Mouse (Mus musculus): ENCODE results near the gene Gm17332.
"Not testable (repeated sequence)": the region's sequence is repeated elsewhere in the genome, so short reads cannot be mapped to it uniquely, and the experiment has no call there.

Gm17332 gene

DNA sequence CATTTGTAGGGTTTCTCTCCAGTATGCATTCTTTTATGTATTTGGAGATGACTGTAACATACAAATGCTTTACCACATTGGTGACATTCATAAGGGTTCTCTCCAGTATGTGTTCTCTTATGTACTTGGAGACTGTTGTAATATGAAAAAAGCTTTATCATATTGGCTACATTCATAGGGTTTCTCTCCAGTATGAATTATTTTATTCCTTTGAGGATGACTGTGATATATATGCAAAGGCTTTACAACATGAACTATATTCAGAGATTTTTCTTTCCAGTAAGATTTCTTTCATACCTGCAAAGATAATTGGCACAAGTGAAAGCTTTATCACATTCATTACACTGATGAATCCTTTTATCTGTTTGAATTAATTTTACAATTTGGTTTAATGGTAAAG lies at the start of gene Gm17332:
Gm17332 (minus strand) TSS at position 101 of the 400 bp plus-strand sequence.
- DNase-seq (ENCODE audit: low read depth, low spot score), result no peak

GRCm38 (mm10) chr11:31229966-31230365 lies 47.7 kb upstream of the Gm17332 start:
- DNase-seq (ENCODE audit: low read depth, low spot score), result no peak

- no peak for DNase-seq (ENCODE audit: low read depth, low spot score)
These were observed 43.1 kb upstream of the Gm17332 start for GRCm38 (mm10) chr11:31225359-31225758.

GRCm38 (mm10) chr11:31218009-31218408 lies 35.7 kb upstream of the Gm17332 start:
- DNase-seq (ENCODE audit: low read depth, low spot score), result no peak

DNA sequence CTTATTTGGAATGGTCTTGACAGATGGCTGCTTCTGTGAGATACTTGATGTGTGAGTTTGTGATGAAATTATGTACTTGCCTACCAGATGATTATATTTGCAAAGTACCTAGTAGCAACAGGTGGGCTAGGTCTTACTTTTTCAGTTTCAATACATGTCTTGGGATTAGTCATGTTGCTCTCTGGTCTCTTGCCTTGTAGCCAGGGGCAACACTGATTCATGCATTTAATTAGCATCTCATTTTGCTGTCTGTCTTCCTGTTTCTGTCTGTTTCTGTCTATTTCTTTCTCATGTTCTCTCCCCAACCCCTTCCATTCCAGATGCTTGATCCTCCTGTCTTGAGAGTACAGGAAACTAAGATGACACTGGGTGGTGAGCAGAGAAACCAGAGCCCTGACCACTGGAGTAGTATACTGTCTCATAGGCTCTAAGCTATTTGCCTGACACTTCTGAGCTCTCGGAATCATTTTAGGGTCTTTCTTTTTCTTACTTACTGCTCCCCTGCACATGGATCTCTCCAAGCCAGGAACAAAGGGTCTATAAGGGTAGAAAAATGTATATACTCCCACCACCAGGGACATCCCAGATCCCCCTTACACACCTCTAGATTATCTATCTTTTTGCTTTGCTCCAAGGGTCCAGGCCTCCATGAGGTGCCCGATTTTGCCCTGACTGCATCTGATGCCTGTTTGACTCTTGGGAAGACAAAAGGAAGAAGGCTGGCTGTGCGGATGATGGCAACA lies 13.5 kb upstream of the Gm17332 start:
- DNase-seq (ENCODE audit: low read depth, low spot score), result no peak

DNA sequence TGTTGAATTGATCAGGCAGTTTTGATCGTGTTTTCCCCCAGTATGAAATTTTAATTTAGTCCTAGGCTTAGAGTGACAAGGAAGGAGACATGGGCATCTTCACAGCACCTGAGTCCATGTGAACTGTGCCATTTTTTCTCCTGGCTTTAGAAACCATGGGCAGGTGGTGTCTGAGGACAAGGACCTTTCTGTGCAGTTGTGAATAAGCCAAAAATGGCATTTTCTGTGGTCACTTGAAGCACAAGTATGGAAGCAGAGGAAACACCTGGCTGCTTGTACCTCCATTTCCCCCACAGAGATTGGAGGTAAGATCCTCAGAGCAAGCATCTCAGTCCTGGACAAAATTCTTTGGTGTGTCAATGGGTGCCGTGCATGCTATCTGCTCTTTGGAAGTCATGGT lies 12.5 kb upstream of the Gm17332 start:
- DNase-seq (ENCODE audit: low read depth, low spot score), result no peak

DNA sequence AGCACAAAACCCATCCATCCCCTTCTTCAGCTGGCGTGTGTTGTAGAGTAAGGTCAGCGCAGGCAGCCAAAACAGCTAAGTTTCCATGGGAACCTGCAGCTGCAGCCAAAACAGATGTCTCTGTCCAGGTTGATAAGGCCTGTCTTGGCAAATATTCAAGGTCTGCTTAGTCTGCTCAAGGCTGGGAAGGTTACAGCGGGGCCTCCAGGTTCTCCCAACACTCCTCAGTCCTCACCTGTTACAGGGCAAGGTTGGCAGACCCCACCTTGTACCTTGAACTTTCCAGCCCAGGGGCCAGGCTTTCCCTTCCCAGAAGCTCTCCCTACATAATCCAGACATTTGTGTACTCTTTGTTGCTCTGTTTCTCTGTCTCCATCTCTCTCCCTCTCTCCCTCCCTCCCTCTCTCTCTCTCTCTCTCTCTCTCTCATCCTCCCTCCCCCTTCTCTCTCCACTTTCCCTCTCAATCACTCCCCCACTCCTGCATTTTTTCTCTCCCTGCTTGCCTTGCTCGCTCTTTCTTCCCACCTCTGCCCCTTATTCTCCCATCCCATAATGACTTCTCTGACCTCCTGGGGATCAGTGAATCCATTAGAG lies 12.1 kb downstream of the Gm17332 start:
- peak; percentile 6 for DNase-seq (ENCODE audit: low read depth, low spot score)

- DNase-seq (ENCODE audit: low read depth, low spot score), result peak; percentile 34
These were observed 12.9 kb downstream of the Gm17332 start for GRCm38 (mm10) chr11:31169161-31170051.

- DNase-seq (ENCODE audit: low read depth, low spot score), result peak; percentile 6
These were observed 13.5 kb downstream of the Gm17332 start for GRCm38 (mm10) chr11:31168831-31169160.

DNA sequence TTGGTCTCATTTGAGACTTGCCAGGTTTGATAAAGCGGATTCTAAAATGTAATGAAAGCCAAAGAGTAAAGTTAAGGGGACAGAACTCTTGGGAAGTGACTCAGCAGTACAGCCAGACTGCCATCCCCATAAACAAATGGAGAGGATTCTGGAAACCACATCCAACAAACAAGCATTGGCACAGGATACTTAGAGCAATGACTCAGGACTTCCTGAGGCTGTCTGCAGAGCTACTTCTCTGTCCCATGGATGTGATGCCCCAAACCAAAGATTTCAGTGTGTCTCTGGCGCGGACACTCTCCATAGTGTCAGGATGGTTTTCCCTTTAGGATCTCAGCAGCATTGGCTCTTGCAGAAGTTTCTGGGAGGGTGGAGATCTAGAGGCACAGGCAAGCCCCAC lies 25.2 kb downstream of the Gm17332 start:
- no peak for DNase-seq (ENCODE audit: low read depth, low spot score)

- not testable (repeated sequence) for DNase-seq (ENCODE audit: low read depth, low spot score)
These were observed 43.9 kb downstream of the Gm17332 start for GRCm38 (mm10) chr11:31138394-31138793.

GRCm38 (mm10) chr11:31134824-31135223 lies 47.4 kb downstream of the Gm17332 start:
- not testable (repeated sequence) for DNase-seq (ENCODE audit: low read depth, low spot score)

GRCm38 (mm10) chr11:31133726-31134125 lies 48.5 kb downstream of the Gm17332 start:
- DNase-seq (ENCODE audit: low read depth, low spot score), result not testable (repeated sequence)
